Mouse (Mus musculus) limb, embryonic 13.5 days (tissue): ENCODE data around the gene Slc24a1. TPM values are rescaled to one million over a fixed set of nuclear protein-coding genes. Genes with fewer than 3 reads are reported as not detected.

ENCODE experiments used
- ATAC-seq: fragments of 200-750 bp; cut with Nextera tagmentation; 2 replicates; pipeline ENCODE4 v1.8.0; 2017; ENCODE audit warnings: low read depth, moderate number of reproducible peaks, moderate TSS enrichment; ENCODE audit not compliant: low FRiP score
- H3K27ac ChIP-seq: fragments of 300-500 bp; sonication (generic); 2 replicates; pipeline ENCODE4 v1.5.1; 2015; ENCODE audit warnings: inconsistent platforms, mild to moderate bottlenecking, moderate library complexity
- H3K27me3 ChIP-seq: fragments of 300-500 bp; sonication (generic); 2 replicates; pipeline ENCODE4 v1.6.1; 2015; ENCODE audit warnings: mild to moderate bottlenecking, inconsistent platforms
- H3K36me3 ChIP-seq: fragments of 300-500 bp; sonication (generic); 2 replicates; pipeline ENCODE4 v1.6.1; 2015; ENCODE audit warnings: inconsistent platforms, mild to moderate bottlenecking, moderate library complexity
- H3K4me1 ChIP-seq: fragments of 300-500 bp; sonication (generic); 2 replicates; pipeline ENCODE4 v1.6.1; 2015; ENCODE audit warnings: inconsistent platforms
- H3K4me2 ChIP-seq: fragments of 300-500 bp; sonication (generic); replicated peaks from 2 replicates; pipeline ENCODE4 v1.6.1; 2015; ENCODE audit warnings: inconsistent platforms, mild to moderate bottlenecking, moderate library complexity
- H3K4me3 ChIP-seq: fragments of 300-500 bp; sonication (generic); 2 replicates; pipeline ENCODE4 v1.5.1; 2015; ENCODE audit warnings: moderate library complexity, mild to moderate bottlenecking, inconsistent platforms
- H3K9ac ChIP-seq: fragments of 300-500 bp; sonication (generic); 2 replicates; pipeline ENCODE4 v1.6.1; 2015; ENCODE audit warnings: mild to moderate bottlenecking, inconsistent platforms
- H3K9me3 ChIP-seq: fragments of 300-500 bp; sonication (generic); 2 replicates; pipeline ENCODE4 v1.6.1; 2016; ENCODE audit warnings: inconsistent platforms
- WGBS: fragments of 180-500 bp; shearing (Covaris S2); methylation state at CpG from one replicate; pipeline ENCODE4 v1.1.7; 2015; 5-methylcytosine and 5-hydroxymethylcytosine counted together
- microRNA-seq: library from miRNA; unstranded; fragments of <30 nt; microRNA quantifications from one replicate; pipeline ENCODE4, GENCODE M21; 2016
- polyA plus RNA-seq: library from polyadenylated mRNA; unstranded; fragments of >200 nt; fragmentation: Nextera tagmentation; extraction: Ambion mirVana; gene quantifications from 2 replicates; pipeline ENCODE4 v1.2.1, GENCODE M21; 2015

The Slc24a1 gene
- polyA plus RNA-seq, 1 experiment from 2014 or later: 0.06 TPM

DNA sequence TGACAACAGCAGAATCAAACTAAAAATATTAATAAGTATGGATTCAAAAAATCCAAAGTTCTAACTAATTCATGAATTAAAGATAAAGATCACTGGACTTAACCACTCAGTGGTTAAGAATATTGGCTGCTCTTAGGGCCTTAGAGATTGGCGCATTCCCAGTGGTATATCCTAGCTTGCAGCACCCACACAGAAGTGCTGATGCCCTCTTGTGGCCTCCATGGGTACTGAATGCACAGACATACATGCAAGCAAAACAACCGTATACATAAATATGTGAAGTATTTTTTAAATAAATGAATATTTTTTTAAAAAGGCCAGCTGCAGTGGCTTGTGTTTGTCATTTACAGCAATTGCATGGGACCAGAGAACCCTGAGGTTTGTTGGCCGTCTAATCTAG lies 48.0 kb downstream of the Slc24a1 start:
- no peak overlapping the region for H3K27ac ChIP-seq
- no peaks in the 10 kb centered on the region for H3K27me3 ChIP-seq
- peaks cover 15% of the 10 kb centered on the region for H3K36me3 ChIP-seq
- no peaks in the 10 kb centered on the region for H3K9me3 ChIP-seq
- no peak overlapping the region for H3K4me3 ChIP-seq
- H3K9ac ChIP-seq: no peak overlapping the region
- H3K4me1 ChIP-seq: no peaks in the 10 kb centered on the region
- WGBS: 66% methylated on average over 3 of the region's 3 CpGs
- H3K4me2 ChIP-seq: no peak overlapping the region
- ATAC-seq: no peak

DNA sequence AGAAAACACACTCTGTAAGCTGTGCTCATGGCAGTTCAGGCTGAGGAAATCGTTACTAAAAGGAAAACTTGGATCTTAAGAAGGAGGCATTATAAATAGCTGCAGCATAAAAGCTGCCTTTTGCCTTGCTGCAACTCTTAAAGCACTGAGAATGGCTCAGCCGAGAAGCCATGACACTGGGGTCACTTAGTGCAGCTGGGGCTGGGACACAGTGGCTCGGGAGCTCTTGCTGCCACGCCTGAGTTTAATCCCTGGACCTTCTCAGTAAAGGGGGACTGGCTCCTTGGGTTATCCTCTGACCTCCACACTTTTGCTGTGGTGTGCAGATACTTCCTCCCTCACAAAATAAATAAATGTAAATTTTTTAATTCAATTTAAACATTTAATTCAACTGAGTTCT lies 48.5 kb downstream of the Slc24a1 start:
- Histone ChIP-seq H3K27me3 (no peaks in the 10 kb centered on the region), H3K9ac (0 out of 2 replicates have a peak overlapping the region, but pooled peaks have one; percentile 13), H3K4me2 (no peak overlapping the region), H3K27ac (no peak overlapping the region), H3K4me1 (no peaks in the 10 kb centered on the region), H3K4me3 (no peak overlapping the region), H3K9me3 (no peaks in the 10 kb centered on the region), H3K36me3 (peaks cover 19% of the 10 kb centered on the region)
- no peak for ATAC-seq
- WGBS: 40% methylated on average over 4 of the region's 4 CpGs

DNA sequence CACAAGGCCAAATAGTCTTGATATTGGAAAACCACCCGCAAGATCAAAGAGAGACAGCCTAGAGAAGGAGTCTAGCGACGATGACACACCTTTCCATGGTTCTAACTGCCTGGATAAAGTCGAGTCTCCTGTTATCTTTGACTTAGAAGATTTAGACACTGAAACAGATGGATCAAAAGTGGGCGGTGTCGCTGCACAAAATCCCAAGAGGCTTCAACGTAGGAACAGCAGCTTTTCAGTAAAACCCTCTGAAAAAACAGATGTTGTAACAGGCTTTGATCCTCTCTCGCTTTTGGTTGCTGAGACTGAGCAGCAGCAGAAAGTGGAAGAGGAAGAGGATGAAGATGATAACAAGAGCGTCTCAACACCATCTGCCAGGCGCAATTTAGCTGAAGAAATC lies 54.8 kb downstream of the Slc24a1 start:
- Histone ChIP-seq H3K36me3 (peaks cover 20% of the 10 kb centered on the region), H3K9me3 (no peaks in the 10 kb centered on the region), H3K4me1 (no peaks in the 10 kb centered on the region), H3K4me2 (no peak overlapping the region), H3K27ac (no peak overlapping the region), H3K9ac (no peak overlapping the region), H3K4me3 (no peak overlapping the region), H3K27me3 (no peaks in the 10 kb centered on the region)
- no peak for ATAC-seq
- 83% methylated on average over 10 of the region's 10 CpGs for WGBS

DNA sequence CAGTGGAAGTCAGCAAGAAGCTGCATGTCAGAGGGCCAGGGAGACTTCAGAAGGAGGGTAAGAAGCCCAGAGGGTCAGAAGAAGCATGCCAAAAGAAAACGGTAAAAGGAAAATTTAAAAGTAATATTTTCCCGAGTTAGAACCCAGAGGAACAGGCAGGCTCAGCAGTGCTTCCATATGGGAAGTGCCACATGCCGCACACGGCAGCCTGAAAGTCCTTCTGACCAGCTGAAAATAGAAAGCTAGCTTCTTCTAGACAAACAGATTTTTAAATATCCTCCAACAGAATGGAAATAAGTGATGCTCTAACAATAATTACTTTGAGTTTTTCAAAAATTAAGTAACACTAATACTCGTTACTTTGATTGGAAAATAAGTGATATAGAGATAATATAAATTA lies 65.4 kb downstream of the Slc24a1 start:
- Histone ChIP-seq H3K4me3 (no peak overlapping the region), H3K4me1 (no peaks in the 10 kb centered on the region), H3K9ac (no peak overlapping the region), H3K27me3 (no peaks in the 10 kb centered on the region), H3K9me3 (no peaks in the 10 kb centered on the region), H3K4me2 (no peak overlapping the region), H3K27ac (no peak overlapping the region), H3K36me3 (peaks cover 9% of the 10 kb centered on the region; the same call in 1 of the 2 replicates)
- no peak for ATAC-seq
- WGBS: 81% methylated on average over 5 of the region's 5 CpGs

Small RNAs within 50 kb of the gene (microRNA-seq; reads per million reads assigned to microRNA genes)
- gene Gm25640: not detected

Other genes with a start within 250 kb of the Slc24a1 start
- gene Rab11a, start 213.8 kb downstream of the Slc24a1 start, polyA plus RNA-seq: 320 and 323 TPM in 2 replicates
- 7.5 and 9.8 TPM in 2 replicates for gene Dennd4a, start 140.3 kb downstream of the Slc24a1 start, polyA plus RNA-seq
- 52.4 and 54.9 TPM in 2 replicates for gene Ints14, start 9.3 kb upstream of the Slc24a1 start, polyA plus RNA-seq
- gene Hacd3, start 70.1 kb upstream of the Slc24a1 start, polyA plus RNA-seq: 92.7 and 97.3 TPM in 2 replicates
- 32.5 and 37.0 TPM in 2 replicates for gene Dpp8, start 80.8 kb upstream of the Slc24a1 start, polyA plus RNA-seq
- gene Igdcc4, start 149.9 kb upstream of the Slc24a1 start, polyA plus RNA-seq: 24.7 and 27.6 TPM in 2 replicates
- 1.2 and 2.1 TPM in 2 replicates for gene Igdcc3, start 189.6 kb upstream of the Slc24a1 start, polyA plus RNA-seq
- gene Parp16, start 243.7 kb upstream of the Slc24a1 start, polyA plus RNA-seq: 7.0 and 7.1 TPM in 2 replicates